Mouse (Mus musculus) embryonic facial prominence, embryonic 12.5 days (tissue): ENCODE measurements at regions not wholly inside any gene's neighbourhood (a gene's known extent, or its start where the extent isn't known, plus 50 kb on each side); places are given as distances from the start of the nearest gene placed in this dataset.

Experiments used
- ATAC-seq: fragments of 200-750 bp; cut with Nextera tagmentation; 2 replicates; pipeline ENCODE4 v1.8.0; 2017; ENCODE audit not compliant: insufficient number of reproducible peaks, insufficient read depth, low FRiP score, low TSS enrichment
- H3K27ac ChIP-seq: fragments of 300-500 bp; sonication (generic); 2 replicates; pipeline ENCODE4 v1.5.1; 2016; ENCODE audit warnings: mild to moderate bottlenecking
- H3K27me3 ChIP-seq: fragments of 300-500 bp; sonication (generic); 2 replicates; pipeline ENCODE4 v1.6.1; 2016; ENCODE audit warnings: mild to moderate bottlenecking, moderate library complexity
- H3K36me3 ChIP-seq: fragments of 300-500 bp; sonication (generic); 2 replicates; pipeline ENCODE4 v1.6.1; 2016; ENCODE audit warnings: mild to moderate bottlenecking
- H3K4me1 ChIP-seq: fragments of 300-500 bp; sonication (generic); 2 replicates; pipeline ENCODE4 v1.6.1; 2016
- H3K4me2 ChIP-seq: fragments of 300-500 bp; sonication (generic); replicated peaks from 2 replicates; pipeline ENCODE4 v1.6.1; 2016; ENCODE audit warnings: mild to moderate bottlenecking, moderate library complexity
- H3K4me3 ChIP-seq: fragments of 300-500 bp; sonication (generic); 2 replicates; pipeline ENCODE4 v1.5.1; 2016; ENCODE audit warnings: mild to moderate bottlenecking
- H3K9ac ChIP-seq: fragments of 300-500 bp; sonication (generic); 2 replicates; pipeline ENCODE4 v1.6.1; 2016; ENCODE audit warnings: mild to moderate bottlenecking, moderate library complexity
- H3K9me3 ChIP-seq: fragments of 300-500 bp; sonication (generic); 2 replicates; pipeline ENCODE4 v1.6.1; 2016; ENCODE audit warnings: mild to moderate bottlenecking, moderate library complexity
- WGBS: fragments of 180-500 bp; shearing (Covaris S2); methylation state at CpG from one replicate; pipeline ENCODE4 v1.1.7; 2016; 5-methylcytosine and 5-hydroxymethylcytosine counted together

- no peak overlapping the region for H3K4me2 ChIP-seq
- H3K9ac ChIP-seq: no peak overlapping the region
- H3K27ac ChIP-seq: no peak overlapping the region
- 0 out of 2 replicates have a peak, but pooled peaks cover 4% of the 10 kb centered on the region for H3K4me1 ChIP-seq
- no peak for ATAC-seq
- no peak overlapping the region for H3K4me3 ChIP-seq
- no peaks in the 10 kb centered on the region for H3K27me3 ChIP-seq
- no peaks in the 10 kb centered on the region for H3K36me3 ChIP-seq
- WGBS: 14% methylated on average over 10 of the region's 10 CpGs
- no peaks in the 10 kb centered on the region for H3K9me3 ChIP-seq
Measured at GRCm38 (mm10) chr1:35697834-35698500, 370.2 kb upstream of the Hs6st1 start.

DNA sequence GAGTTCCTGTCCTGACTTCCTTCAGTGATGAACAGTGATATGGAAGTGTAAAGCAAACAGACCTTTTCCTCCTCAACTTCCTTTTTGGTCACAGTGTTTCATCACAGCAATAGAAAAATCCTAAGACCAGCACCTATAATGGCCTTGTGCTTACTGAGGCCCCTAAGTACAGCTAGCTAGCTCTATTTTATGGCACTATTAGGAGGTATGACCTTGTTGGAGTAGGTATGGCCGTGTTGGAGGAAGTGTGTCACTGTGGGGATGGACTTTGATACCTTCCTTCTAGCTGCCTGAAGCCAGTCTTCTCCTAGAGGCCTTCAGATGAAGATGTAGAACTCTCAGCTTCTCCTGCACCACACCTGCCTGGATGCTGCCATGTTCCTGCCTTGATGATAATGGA is 365.6 kb upstream of the Hs6st1 start:
- no peak overlapping the region for H3K4me2 ChIP-seq
- no peaks in the 10 kb centered on the region for H3K4me1 ChIP-seq
- H3K4me3 ChIP-seq: no peak overlapping the region
- no peak overlapping the region for H3K9ac ChIP-seq
- H3K9me3 ChIP-seq: no peaks in the 10 kb centered on the region
- WGBS: 52% methylated on average over 1 of the region's 1 CpGs
- no peaks in the 10 kb centered on the region for H3K36me3 ChIP-seq
- no peak for ATAC-seq
- H3K27me3 ChIP-seq: no peaks in the 10 kb centered on the region
- H3K27ac ChIP-seq: no peak overlapping the region

GRCm38 (mm10) chr1:35706336-35706735 is 361.9 kb upstream of the Hs6st1 start:
- WGBS: 75% methylated on average over 6 of the region's 6 CpGs
- no peak for ATAC-seq
- no peak overlapping the region for H3K4me3 ChIP-seq

DNA sequence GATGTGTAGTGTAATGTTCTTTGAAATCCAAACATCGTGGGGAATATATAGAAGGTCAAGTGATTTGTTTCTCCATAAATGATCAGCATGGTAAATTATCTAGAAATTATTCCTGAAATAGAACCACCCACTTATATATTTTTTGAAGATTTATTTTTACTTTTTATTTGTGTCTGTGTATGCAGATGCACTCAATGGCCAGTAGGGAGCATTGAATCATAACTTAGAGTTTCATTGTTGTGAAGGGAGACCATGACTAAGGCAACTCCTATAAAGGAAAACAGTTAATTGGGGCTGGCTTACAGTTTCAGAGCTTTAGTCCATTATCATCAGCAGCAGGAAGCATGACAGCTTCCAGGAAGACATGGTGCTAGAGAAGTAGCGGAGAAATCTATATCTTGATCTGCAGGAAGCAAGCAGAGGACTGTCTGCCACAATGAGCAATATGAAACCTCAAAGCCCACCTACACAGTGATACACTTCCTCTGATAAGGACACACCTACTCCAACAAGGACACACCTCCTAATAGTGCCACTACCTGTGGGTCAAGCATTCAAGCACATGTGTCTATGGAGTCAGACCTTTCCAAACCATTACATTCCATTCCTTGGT is 359.9 kb upstream of the Hs6st1 start:
- Histone ChIP-seq H3K4me1 (no peaks in the 10 kb centered on the region), H3K27ac (no peak overlapping the region), H3K4me3 (no peak overlapping the region), H3K4me2 (no peak overlapping the region), H3K36me3 (no peaks in the 10 kb centered on the region), H3K9me3 (no peaks in the 10 kb centered on the region), H3K9ac (no peak overlapping the region), H3K27me3 (no peaks in the 10 kb centered on the region)
- ATAC-seq: no peak
- WGBS: 84% methylated on average over 2 of the region's 2 CpGs

More at GRCm38 (mm10) chr1:35706336-35706735, 361.9 kb upstream of the Hs6st1 start:
- Histone ChIP-seq H3K27ac (no peak overlapping the region), H3K4me1 (no peaks in the 10 kb centered on the region), H3K9ac (no peak overlapping the region), H3K27me3 (no peaks in the 10 kb centered on the region), H3K4me2 (no peak overlapping the region), H3K9me3 (no peaks in the 10 kb centered on the region), H3K36me3 (no peaks in the 10 kb centered on the region)

GRCm38 (mm10) chr1:35709214-35709613 is 359.0 kb upstream of the Hs6st1 start:
- no peaks in the 10 kb centered on the region for H3K27me3 ChIP-seq
- no peaks in the 10 kb centered on the region for H3K9me3 ChIP-seq
- no peak overlapping the region for H3K27ac ChIP-seq
- H3K4me2 ChIP-seq: no peak overlapping the region
- H3K36me3 ChIP-seq: no peaks in the 10 kb centered on the region
- no peaks in the 10 kb centered on the region for H3K4me1 ChIP-seq
- H3K9ac ChIP-seq: no peak overlapping the region
- no peak for ATAC-seq
- H3K4me3 ChIP-seq: no peak overlapping the region

DNA sequence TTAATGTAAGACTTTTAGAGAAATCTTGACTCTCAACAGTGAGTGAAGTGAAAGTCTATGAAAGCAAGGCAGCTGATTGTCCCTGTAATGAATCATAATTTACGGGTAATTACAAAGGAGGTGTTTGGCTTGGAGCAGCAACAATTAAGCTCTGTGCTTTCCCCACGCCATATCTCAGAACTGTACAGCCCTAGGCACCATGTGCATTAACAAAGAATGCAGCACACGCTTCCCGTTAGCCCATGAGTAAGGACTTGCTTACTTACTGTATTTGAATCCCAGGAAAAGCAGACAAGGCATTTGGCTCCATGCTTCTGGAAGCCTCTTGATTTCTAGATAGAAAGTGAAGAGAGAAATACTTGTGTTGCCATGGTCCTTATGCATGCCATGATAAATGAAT is 354.2 kb upstream of the Hs6st1 start:
- no peaks in the 10 kb centered on the region for H3K4me1 ChIP-seq
- no peak overlapping the region for H3K27ac ChIP-seq
- H3K9ac ChIP-seq: no peak overlapping the region
- H3K4me3 ChIP-seq: no peak overlapping the region
- no peak for ATAC-seq
- H3K27me3 ChIP-seq: no peaks in the 10 kb centered on the region
- H3K9me3 ChIP-seq: peaks cover 3% of the 10 kb centered on the region; the same call in 1 of the 2 replicates
- 73% methylated on average over 4 of the region's 4 CpGs for WGBS
- H3K36me3 ChIP-seq: no peaks in the 10 kb centered on the region
- H3K4me2 ChIP-seq: no peak overlapping the region

DNA sequence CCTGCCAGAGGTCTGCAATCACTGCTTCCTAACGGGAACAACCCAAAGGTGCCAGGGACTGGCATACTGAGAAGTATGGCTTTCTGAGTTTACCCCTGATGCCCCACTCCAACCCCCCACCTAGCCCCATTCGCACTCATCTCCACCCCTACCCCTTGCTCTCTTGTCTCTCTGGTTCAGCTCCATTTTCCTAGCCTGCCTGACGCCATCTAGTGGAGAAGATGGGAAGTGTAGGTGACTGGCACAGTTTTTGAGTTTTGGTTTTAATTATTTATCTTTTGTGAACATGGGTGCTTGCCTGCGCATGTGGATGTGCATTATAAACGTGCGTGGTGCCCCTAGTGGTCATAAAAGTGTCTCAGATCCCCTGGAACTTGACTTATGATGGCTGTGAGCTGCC is 352.3 kb upstream of the Hs6st1 start:
- H3K4me2 ChIP-seq: no peak overlapping the region
- H3K9ac ChIP-seq: no peak overlapping the region
- H3K36me3 ChIP-seq: no peaks in the 10 kb centered on the region
- H3K4me3 ChIP-seq: no peak overlapping the region
- no peak overlapping the region for H3K27ac ChIP-seq
- H3K9me3 ChIP-seq: peaks cover 3% of the 10 kb centered on the region; the same call in 1 of the 2 replicates
- no peaks in the 10 kb centered on the region for H3K4me1 ChIP-seq
- 63% methylated on average over 6 of the region's 6 CpGs for WGBS
- no peaks in the 10 kb centered on the region for H3K27me3 ChIP-seq
- no peak for ATAC-seq

GRCm38 (mm10) chr1:35717166-35717565 is 351.0 kb upstream of the Hs6st1 start:
- Histone ChIP-seq H3K27me3 (no peaks in the 10 kb centered on the region), H3K9me3 (peaks cover 3% of the 10 kb centered on the region; the same call in 1 of the 2 replicates), H3K27ac (no peak overlapping the region), H3K4me2 (no peak overlapping the region), H3K9ac (no peak overlapping the region), H3K36me3 (no peaks in the 10 kb centered on the region), H3K4me3 (no peak overlapping the region), H3K4me1 (no peaks in the 10 kb centered on the region)
- ATAC-seq: no peak
- 77% methylated on average over 2 of the region's 2 CpGs for WGBS

GRCm38 (mm10) chr1:35717659-35718058 is 350.5 kb upstream of the Hs6st1 start:
- Histone ChIP-seq H3K27ac (no peak overlapping the region), H3K4me2 (no peak overlapping the region), H3K4me1 (no peaks in the 10 kb centered on the region), H3K9ac (no peak overlapping the region), H3K9me3 (peaks cover 3% of the 10 kb centered on the region; the same call in 1 of the 2 replicates), H3K4me3 (no peak overlapping the region), H3K27me3 (no peaks in the 10 kb centered on the region), H3K36me3 (no peaks in the 10 kb centered on the region)
- ATAC-seq: no peak
- 78% methylated on average over 2 of the region's 2 CpGs for WGBS

DNA sequence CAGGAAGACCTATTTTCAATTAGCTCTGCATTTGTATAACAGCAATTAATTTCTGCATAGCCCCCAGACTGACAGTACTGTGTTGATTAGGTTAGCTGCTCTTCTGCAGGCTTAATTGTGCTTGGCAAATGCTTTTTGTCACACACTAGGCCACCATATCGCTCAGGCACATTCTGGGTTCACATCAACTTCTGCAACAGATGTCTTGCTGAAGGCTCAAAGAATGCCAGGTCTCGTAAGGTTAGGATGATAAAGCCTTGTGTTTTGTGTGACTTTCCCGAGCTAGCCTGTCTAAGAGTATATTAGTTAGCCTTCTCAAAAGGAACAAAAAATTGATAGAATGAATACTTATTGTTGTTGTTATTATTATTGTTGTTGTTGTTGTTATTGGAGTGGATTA is 348.1 kb upstream of the Hs6st1 start:
- Histone ChIP-seq H3K9me3 (peaks cover 3% of the 10 kb centered on the region; the same call in 1 of the 2 replicates), H3K36me3 (no peaks in the 10 kb centered on the region), H3K27ac (no peak overlapping the region), H3K4me3 (no peak overlapping the region), H3K4me1 (no peaks in the 10 kb centered on the region), H3K4me2 (no peak overlapping the region), H3K27me3 (no peaks in the 10 kb centered on the region), H3K9ac (no peak overlapping the region)
- 83% methylated on average over 3 of the region's 3 CpGs for WGBS
- no peak for ATAC-seq

- H3K27ac ChIP-seq: no peak overlapping the region
Measured at GRCm38 (mm10) chr1:35724366-35724900, 343.8 kb upstream of the Hs6st1 start.

GRCm38 (mm10) chr1:35726596-35726995 is 341.6 kb upstream of the Hs6st1 start:
- Histone ChIP-seq H3K4me1 (no peaks in the 10 kb centered on the region), H3K9me3 (no peaks in the 10 kb centered on the region), H3K27me3 (no peaks in the 10 kb centered on the region), H3K4me2 (no peak overlapping the region), H3K4me3 (no peak overlapping the region), H3K27ac (no peak overlapping the region), H3K36me3 (no peaks in the 10 kb centered on the region), H3K9ac (no peak overlapping the region)
- WGBS: 7% methylated on average over 1 of the region's 1 CpGs
- no peak for ATAC-seq

More at GRCm38 (mm10) chr1:35724366-35724900, 343.8 kb upstream of the Hs6st1 start:
- H3K36me3 ChIP-seq: no peaks in the 10 kb centered on the region
- no peaks in the 10 kb centered on the region for H3K9me3 ChIP-seq
- no peaks in the 10 kb centered on the region for H3K4me1 ChIP-seq
- 76% methylated on average over 3 of the region's 3 CpGs for WGBS
- H3K4me3 ChIP-seq: no peak overlapping the region
- no peak overlapping the region for H3K9ac ChIP-seq
- no peak for ATAC-seq
- H3K4me2 ChIP-seq: no peak overlapping the region
- no peaks in the 10 kb centered on the region for H3K27me3 ChIP-seq
